Mouse (Mus musculus) liver, adult 2 months (tissue): ENCODE data around the gene Rnd1. TPM values are rescaled to one million over a fixed set of nuclear protein-coding genes. Genes with fewer than 3 reads are reported as not detected.

Experiments
- DNase-seq: peaks from one replicate; pipeline ENCODE4 v3.0.0-alpha.2; 2011; ENCODE audit warnings: low read depth, low spot score; ENCODE audit errors: extremely low read depth
- H3K27ac ChIP-seq: fragments of 200-500 bp; replicated peaks from 2 replicates; pipeline ENCODE4 v1.5.1; 2012; ENCODE audit warnings: low read depth, mild to moderate bottlenecking, control low read depth, inconsistent platforms, low read length; ENCODE audit not compliant: insufficient read depth
- H3K27me3 ChIP-seq: fragments of 200-500 bp; 2 replicates; pipeline ENCODE4 v1.6.1; 2012; ENCODE audit warnings: mild to moderate bottlenecking, moderate library complexity, low read length, inconsistent platforms; ENCODE audit not compliant: control insufficient read depth, insufficient read depth
- H3K36me3 ChIP-seq: fragments of 200-500 bp; 2 replicates; pipeline ENCODE4 v1.6.1; 2012; ENCODE audit warnings: low read length, inconsistent platforms; ENCODE audit not compliant: control insufficient read depth, insufficient read depth
- H3K4me1 ChIP-seq: fragments of 200-500 bp; 2 replicates; pipeline ENCODE4 v1.6.1; 2011; ENCODE audit warnings: low read length; ENCODE audit not compliant: control insufficient read depth, insufficient read depth
- H3K4me3 ChIP-seq: fragments of 200-500 bp; 2 replicates; pipeline ENCODE4 v1.5.1; 2011; ENCODE audit warnings: low read depth, mild to moderate bottlenecking, control low read depth, low read length, moderate library complexity; ENCODE audit not compliant: insufficient read depth
- H3K79me2 ChIP-seq: fragments of 200-500 bp; 2 replicates; pipeline ENCODE4 v1.6.1; 2012; ENCODE audit warnings: inconsistent platforms, mild to moderate bottlenecking, low read length, moderate library complexity; ENCODE audit not compliant: control insufficient read depth, insufficient read depth
- H3K9ac ChIP-seq: fragments of 200-500 bp; 2 replicates; pipeline ENCODE4 v1.6.1; 2012; ENCODE audit warnings: low read depth, mild to moderate bottlenecking, control low read depth, inconsistent platforms, low read length
- CTCF ChIP-seq: fragments of 200-500 bp; IDR thresholded peaks from 2 replicates; pipeline ENCODE4 v1.5.1; 2011; ENCODE audit warnings: low read depth, low read length, control low read depth
- POLR2A ChIP-seq: fragments of 200-500 bp; IDR thresholded peaks from 2 replicates; pipeline ENCODE4 v1.6.1; 2011; ENCODE audit warnings: low read length, control low read depth; ENCODE audit not compliant: insufficient read depth; ENCODE audit errors: extremely low read depth
- WGBS: fragments of 180-500 bp; shearing (Covaris S2); methylation state at CpG from one replicate; pipeline ENCODE4 v1.1.7; 2018; 5-methylcytosine and 5-hydroxymethylcytosine counted together
- polyA plus RNA-seq: library from polyadenylated mRNA; depleted of rRNA; stranded (reverse); fragments of >200 nt; gene quantifications from 2 replicates; pipeline ENCODE4 v1.2.3, GENCODE M21; 2012
- total RNA-seq: library from RNA; depleted of rRNA; stranded (reverse); fragments of >200 nt; gene quantifications from 2 replicates; pipeline ENCODE4 v1.2.3, GENCODE M21; 2014

Gene Rnd1
- total and polyA plus RNA-seq, 2 experiments = 7.4 to 20.0 TPM

GRCm38 (mm10) chr15:98677977-98678376 is 716 bp upstream of the Rnd1 start:
- no peak overlapping the region for H3K4me3 ChIP-seq
- TF ChIP-seq CTCF (no peak), POLR2A (no peak)
- H3K4me1 ChIP-seq = peaks cover 3% of the 10 kb centered on the region
- peak; percentile 96 for DNase-seq
- no peak overlapping the region for H3K9ac ChIP-seq
- no peaks in the 10 kb centered on the region for H3K27me3 ChIP-seq
- peak overlapping the region; percentile 68 for H3K27ac ChIP-seq
- 17% methylated on average over 7 of the region's 7 CpGs for WGBS
- no peaks in the 10 kb centered on the region for H3K36me3 ChIP-seq
- no peaks in the 10 kb centered on the region; the same call in 1 of the 2 replicates for H3K79me2 ChIP-seq

- Histone ChIP-seq H3K27me3 (no peaks in the 10 kb centered on the region), H3K27ac (no peak overlapping the region; the same call in 1 of the 2 replicates), H3K36me3 (peaks cover 2% of the 10 kb centered on the region; the same call in 1 of the 2 replicates), H3K4me3 (peak overlapping the region; percentile 66), H3K79me2 (no peaks in the 10 kb centered on the region; the same call in 1 of the 2 replicates), H3K9ac (peak overlapping the region; percentile 52), H3K4me1 (peaks cover 3% of the 10 kb centered on the region)
- peak; percentile 51 for DNase-seq
- WGBS = 3% methylated on average over 9 of the region's 9 CpGs
- TF ChIP-seq POLR2A = no peak
- no peak for TF ChIP-seq CTCF
Observed at GRCm38 (mm10) chr15:98676471-98676870, 790 bp downstream of the Rnd1 start.

GRCm38 (mm10) chr15:98675634-98676250 is 1.5 kb downstream of the Rnd1 start:
- H3K79me2 ChIP-seq = no peaks in the 10 kb centered on the region; the same call in 1 of the 2 replicates
- H3K4me3 ChIP-seq = no peak overlapping the region
- peaks cover 3% of the 10 kb centered on the region for H3K4me1 ChIP-seq
- no peak overlapping the region for H3K27ac ChIP-seq
- H3K27me3 ChIP-seq = no peaks in the 10 kb centered on the region
- WGBS = 38% methylated on average over 14 of the region's 14 CpGs
- no peak overlapping the region for H3K9ac ChIP-seq
- no peak for TF ChIP-seq CTCF
- TF ChIP-seq POLR2A = no peak
- H3K36me3 ChIP-seq = peaks cover 2% of the 10 kb centered on the region; the same call in 1 of the 2 replicates
- no peak for DNase-seq

GRCm38 (mm10) chr15:98674994-98675545 is 2.2 kb downstream of the Rnd1 start:
- DNase-seq = no peak
- H3K79me2 ChIP-seq = no peaks in the 10 kb centered on the region; the same call in 1 of the 2 replicates
- peaks cover 3% of the 10 kb centered on the region for H3K4me1 ChIP-seq
- no peak overlapping the region for H3K4me3 ChIP-seq
- no peak overlapping the region for H3K27ac ChIP-seq
- WGBS = 71% methylated on average over 11 of the region's 11 CpGs
- H3K9ac ChIP-seq = no peak overlapping the region
- H3K36me3 ChIP-seq = peaks cover 2% of the 10 kb centered on the region; the same call in 1 of the 2 replicates
- TF ChIP-seq POLR2A (no peak), CTCF (no peak)
- H3K27me3 ChIP-seq = no peaks in the 10 kb centered on the region

GRCm38 (mm10) chr15:98674284-98674993 is 2.8 kb downstream of the Rnd1 start:
- Histone ChIP-seq H3K79me2 (no peaks in the 10 kb centered on the region; the same call in 1 of the 2 replicates), H3K9ac (no peak overlapping the region), H3K27ac (no peak overlapping the region), H3K4me1 (peaks cover 3% of the 10 kb centered on the region), H3K4me3 (no peak overlapping the region), H3K27me3 (no peaks in the 10 kb centered on the region), H3K36me3 (peaks cover 2% of the 10 kb centered on the region; the same call in 1 of the 2 replicates)
- TF ChIP-seq CTCF (no peak), POLR2A (no peak)
- no peak for DNase-seq
- WGBS = 79% methylated on average over 7 of the region's 7 CpGs
